13 mouse cellular contexts compared by ENCODE assay signal in genomic region chr14:123512923-123513322, GRCm38 (mm10).
DNase-seq lines count a peak whose midpoint lies in the region; ATAC-seq and TF ChIP-seq lines count a peak whose summit lies in the region.
"Had no signal": no experiment of that assay in that cellular context is flagged by ENCODE, and none has a peak within 500 bp of the region (broad histone marks: within the 10 kb centered on the region; RNA-seq: fewer than 3 reads in every experiment).

No protein-coding gene starts in this region.

- TF ChIP-seq CTCF in midbrain, postnatal 0 days (IDR thresholded peaks at IDR 0.05): 0 out of 2 replicates have a peak, but pooled peaks have one; percentile 4

- H3K4me1 ChIP-seq in forebrain, embryonic 12.5 days: peaks cover 13% of the 10 kb centered on the region
- H3K4me1 ChIP-seq in forebrain, embryonic 15.5 days: peaks cover 19% of the 10 kb centered on the region
- peaks cover 4% of the 10 kb centered on the region for H3K4me1 ChIP-seq in hindbrain, embryonic 16.5 days (ENCODE audit: control insufficient read depth, insufficient read depth, low read depth, low read length)
- H3K4me1 ChIP-seq in midbrain, postnatal 0 days (ENCODE audit: insufficient read depth, low read length): peaks cover 6% of the 10 kb centered on the region; the same call in 1 of the 2 replicates
- H3K4me1 ChIP-seq: heart, embryonic 13.5 days had no signal

- no peak for DNase-seq in midbrain, postnatal 0 days (ENCODE audit: low spot score)
- DNase-seq in thymus, postnatal 0 days (ENCODE audit: low spot score): no peak
- DNase-seq in layer of hippocampus, adult 9-11 months: no peak
- DNase-seq: cerebellum, adult 2 months; kidney, adult 2 months; kidney, postnatal 25 days; thymus, adult 2 months had no signal

- H3K4me2 ChIP-seq in forebrain, embryonic 12.5 days: peak overlapping the region; percentile 21; the same call in 1 of the 2 replicates
- H3K4me2 ChIP-seq in forebrain, embryonic 15.5 days (replicated peaks): no peak overlapping the region; the same call in 1 of the 2 replicates
- H3K4me2 ChIP-seq in hindbrain, embryonic 16.5 days (ENCODE audit: low read length): no peak overlapping the region; the same call in 1 of the 2 replicates
- H3K4me2 ChIP-seq in midbrain, postnatal 0 days (ENCODE audit: low read depth, low read length, poor library complexity, severe bottlenecking): no peak overlapping the region
- H3K4me2 ChIP-seq: heart, embryonic 13.5 days had no signal

- H3K9me3 ChIP-seq in forebrain, embryonic 12.5 days: no peaks in the 10 kb centered on the region
- H3K9me3 ChIP-seq in forebrain, embryonic 15.5 days: no peaks in the 10 kb centered on the region
- no peaks in the 10 kb centered on the region for H3K9me3 ChIP-seq in hindbrain, embryonic 16.5 days (ENCODE audit: control insufficient read depth, low read length)
- no peaks in the 10 kb centered on the region for H3K9me3 ChIP-seq in midbrain, postnatal 0 days (ENCODE audit: low read length)
- H3K9me3 ChIP-seq: heart, embryonic 13.5 days had no signal

- no peaks in the 10 kb centered on the region for H3K27me3 ChIP-seq in forebrain, embryonic 12.5 days
- no peaks in the 10 kb centered on the region for H3K27me3 ChIP-seq in forebrain, embryonic 15.5 days
- no peaks in the 10 kb centered on the region for H3K27me3 ChIP-seq in hindbrain, embryonic 16.5 days (replicated peaks; ENCODE audit: control insufficient read depth, insufficient read depth, low read length)
- no peaks in the 10 kb centered on the region for H3K27me3 ChIP-seq in midbrain, postnatal 0 days (ENCODE audit: insufficient read depth, low read length)
- H3K27me3 ChIP-seq: heart, embryonic 13.5 days had no signal

- no peak overlapping the region for H3K9ac ChIP-seq in forebrain, embryonic 12.5 days
- no peak overlapping the region for H3K9ac ChIP-seq in forebrain, embryonic 15.5 days (replicated peaks)
- no peak overlapping the region for H3K9ac ChIP-seq in hindbrain, embryonic 16.5 days (ENCODE audit: low read depth, low read length)
- H3K9ac ChIP-seq in midbrain, postnatal 0 days (replicated peaks; ENCODE audit: low read length, poor library complexity, severe bottlenecking): no peak overlapping the region
- H3K9ac ChIP-seq: heart, embryonic 13.5 days had no signal

- H3K4me3 ChIP-seq in forebrain, embryonic 12.5 days (replicated peaks): no peak overlapping the region
- no peak overlapping the region for H3K4me3 ChIP-seq in forebrain, embryonic 15.5 days
- no peak overlapping the region for H3K4me3 ChIP-seq in hindbrain, embryonic 16.5 days (ENCODE audit: low read length)
- H3K4me3 ChIP-seq in midbrain, postnatal 0 days (ENCODE audit: low read depth, low read length): no peak overlapping the region
- H3K4me3 ChIP-seq: heart, embryonic 13.5 days had no signal

- H3K27ac ChIP-seq in forebrain, embryonic 12.5 days: peak overlapping the region; percentile 90
- peak overlapping the region; percentile 80 for H3K27ac ChIP-seq in forebrain, embryonic 15.5 days (replicated peaks)
- H3K27ac ChIP-seq in hindbrain, embryonic 16.5 days (ENCODE audit: low read depth, low read length): peak overlapping the region; percentile 70
- H3K27ac ChIP-seq in midbrain, postnatal 0 days (ENCODE audit: low read depth, low read length): peak overlapping the region; percentile 78
- H3K27ac ChIP-seq: heart, embryonic 13.5 days had no signal

- ATAC-seq in forebrain, embryonic 12.5 days (ENCODE audit: low FRiP score): peak; percentile 76
- peak; percentile 74 for ATAC-seq in forebrain, embryonic 15.5 days (replicated peaks)
- ATAC-seq in hindbrain, embryonic 16.5 days: peak; percentile 22; the same call in 1 of the 2 replicates
- ATAC-seq in midbrain, postnatal 0 days (ENCODE audit: low FRiP score): peak; percentile 36; the same call in 1 of the 2 replicates
- no peak for ATAC-seq in megakaryocyte-erythroid progenitor cell, adult 5-6 weeks (replicated peaks; ENCODE audit: low FRiP score, low TSS enrichment, poor library complexity, severe bottlenecking)
- ATAC-seq: CD4-positive, CD25-positive, alpha-beta regulatory T cell, adult 4 months had no signal

- no peaks in the 10 kb centered on the region for H3K36me3 ChIP-seq in forebrain, embryonic 12.5 days (replicated peaks)
- H3K36me3 ChIP-seq in forebrain, embryonic 15.5 days: peaks cover 3% of the 10 kb centered on the region; the same call in 1 of the 2 replicates
- H3K36me3 ChIP-seq in hindbrain, embryonic 16.5 days (ENCODE audit: control insufficient read depth, insufficient read depth, low read length): no peaks in the 10 kb centered on the region
- H3K36me3 ChIP-seq in midbrain, postnatal 0 days (ENCODE audit: insufficient read depth, low read length): no peaks in the 10 kb centered on the region
- H3K36me3 ChIP-seq: heart, embryonic 13.5 days had no signal

- 25% methylated on average over 2 of the region's 2 CpGs for WGBS in forebrain, embryonic 12.5 days
- 9% methylated on average over 2 of the region's 2 CpGs for WGBS in forebrain, embryonic 15.5 days
- WGBS in hindbrain, embryonic 16.5 days: 37% methylated on average over 2 of the region's 2 CpGs
- WGBS in midbrain, postnatal 0 days: 24% methylated on average over 2 of the region's 2 CpGs
